Mouse (Mus musculus): Measurements from ENCODE around the gene Dab2.

GRCm38 (mm10) chr15:6400115-6400514 is 100.5 kb downstream of the Dab2 start:
- TF ChIP-seq TAL1 (IDR thresholded peaks at IDR 0.05; ENCODE audit: low read length): no peak
- TF ChIP-seq GATA1 (IDR thresholded peaks at IDR 0.05; ENCODE audit: low read length): no peak

Data from erythroblast, embryonic 14.5 days (primary cell).